Mouse (Mus musculus): ENCODE results near the gene Mylk. TPM values are rescaled to one million over a fixed set of nuclear protein-coding genes. Genes with fewer than 3 reads are reported as not detected.
A peak's percentile ranks its signal among the peaks of the same experiment; 100 is the strongest.

Mylk gene
- polyA plus RNA-seq, 1 experiment from 2014 or later, result 2.8 TPM

GRCm38 (mm10) chr16:35036754-35037153 is 291.7 kb downstream of the Mylk start:
- no peak for ATAC-seq
- 76% methylated on average over 5 of the region's 5 CpGs for WGBS
- H3K36me3 ChIP-seq (ENCODE audit: control insufficient read depth, insufficient read depth), result no peaks in the 10 kb centered on the region
- H3K27me3 ChIP-seq (replicated peaks; ENCODE audit: control insufficient read depth, insufficient read depth, low read length), result no peaks in the 10 kb centered on the region
- H3K4me1 ChIP-seq (replicated peaks; ENCODE audit: control insufficient read depth, insufficient read depth, low read length), result no peaks in the 10 kb centered on the region
- no peaks in the 10 kb centered on the region for H3K9me3 ChIP-seq (ENCODE audit: control insufficient read depth, low read length)
- no peak overlapping the region for H3K4me2 ChIP-seq (ENCODE audit: low read length)
- no peak overlapping the region for H3K27ac ChIP-seq (ENCODE audit: low read length)
- no peak overlapping the region for H3K4me3 ChIP-seq (replicated peaks; ENCODE audit: low read length)
- no peak overlapping the region for H3K9ac ChIP-seq (replicated peaks; ENCODE audit: low read depth, low read length)

DNA sequence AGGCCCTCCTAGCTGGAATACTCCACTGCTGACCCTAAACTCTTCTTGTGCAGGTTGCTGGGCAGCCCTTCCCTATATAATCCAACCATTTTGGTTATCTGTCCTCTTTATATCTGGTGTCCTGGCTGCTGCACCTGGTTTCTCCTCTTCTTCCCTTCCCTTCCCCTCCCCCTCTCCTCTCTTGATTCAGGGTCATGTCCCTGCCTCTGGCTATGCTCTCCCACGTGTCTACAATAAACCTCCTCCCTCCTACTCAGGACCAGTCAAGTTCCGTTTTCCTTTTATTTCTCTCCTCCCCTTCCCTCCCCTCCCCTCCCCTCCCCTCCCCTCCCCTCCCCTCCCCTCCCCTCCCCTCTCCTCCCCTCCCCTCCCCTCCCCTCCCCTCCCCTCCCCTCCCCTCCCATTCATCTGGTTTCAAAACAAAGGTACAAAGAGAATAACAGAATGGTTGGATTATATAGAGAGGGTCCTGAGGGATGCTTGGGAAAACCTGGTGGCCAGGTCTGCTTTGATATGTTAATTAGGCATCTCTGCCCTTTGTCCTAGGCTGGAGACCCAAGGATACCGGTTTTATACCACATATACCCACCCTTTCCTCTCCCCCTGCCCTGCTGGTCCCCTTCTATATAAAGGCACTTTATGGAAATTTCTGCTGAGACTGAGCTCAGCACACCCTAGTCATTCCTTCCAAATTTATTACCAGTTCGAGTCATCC is 293.5 kb downstream of the Mylk start:
- H3K27ac ChIP-seq (ENCODE audit: low read length), result no peak overlapping the region
- WGBS, result 10% methylated on average over 4 of the region's 4 CpGs
- no peaks in the 10 kb centered on the region for H3K4me1 ChIP-seq (replicated peaks; ENCODE audit: control insufficient read depth, insufficient read depth, low read length)
- no peak for ATAC-seq
- H3K27me3 ChIP-seq (replicated peaks; ENCODE audit: control insufficient read depth, insufficient read depth, low read length), result no peaks in the 10 kb centered on the region
- H3K4me2 ChIP-seq (ENCODE audit: low read length), result no peak overlapping the region
- H3K4me3 ChIP-seq (replicated peaks; ENCODE audit: low read length), result no peak overlapping the region
- H3K36me3 ChIP-seq (ENCODE audit: control insufficient read depth, insufficient read depth), result no peaks in the 10 kb centered on the region
- H3K9me3 ChIP-seq (ENCODE audit: control insufficient read depth, low read length), result no peaks in the 10 kb centered on the region
- no peak overlapping the region for H3K9ac ChIP-seq (replicated peaks; ENCODE audit: low read depth, low read length)

GRCm38 (mm10) chr16:35040154-35040553 is 295.1 kb downstream of the Mylk start:
- 59% methylated on average over 1 of the region's 1 CpGs for WGBS

GRCm38 (mm10) chr16:35041001-35041400 is 296.0 kb downstream of the Mylk start:
- no peaks in the 10 kb centered on the region for H3K4me1 ChIP-seq (replicated peaks; ENCODE audit: control insufficient read depth, insufficient read depth, low read length)
- no peak overlapping the region for H3K27ac ChIP-seq (ENCODE audit: low read length)
- no peaks in the 10 kb centered on the region for H3K36me3 ChIP-seq (ENCODE audit: control insufficient read depth, insufficient read depth)
- WGBS, result 92% methylated on average over 7 of the region's 7 CpGs
- ATAC-seq, result no peak
- no peaks in the 10 kb centered on the region for H3K27me3 ChIP-seq (replicated peaks; ENCODE audit: control insufficient read depth, insufficient read depth, low read length)
- H3K9ac ChIP-seq (replicated peaks; ENCODE audit: low read depth, low read length), result no peak overlapping the region
- H3K4me3 ChIP-seq (replicated peaks; ENCODE audit: low read length), result no peak overlapping the region
- no peaks in the 10 kb centered on the region for H3K9me3 ChIP-seq (ENCODE audit: control insufficient read depth, low read length)
- no peak overlapping the region for H3K4me2 ChIP-seq (ENCODE audit: low read length)

More at GRCm38 (mm10) chr16:35040154-35040553, 295.1 kb downstream of the Mylk start:
- no peak overlapping the region for H3K4me3 ChIP-seq (replicated peaks; ENCODE audit: low read length)
- no peaks in the 10 kb centered on the region for H3K9me3 ChIP-seq (ENCODE audit: control insufficient read depth, low read length)
- no peaks in the 10 kb centered on the region for H3K36me3 ChIP-seq (ENCODE audit: control insufficient read depth, insufficient read depth)
- H3K27me3 ChIP-seq (replicated peaks; ENCODE audit: control insufficient read depth, insufficient read depth, low read length), result no peaks in the 10 kb centered on the region
- no peak overlapping the region for H3K9ac ChIP-seq (replicated peaks; ENCODE audit: low read depth, low read length)
- H3K27ac ChIP-seq (ENCODE audit: low read length), result no peak overlapping the region
- H3K4me2 ChIP-seq (ENCODE audit: low read length), result no peak overlapping the region
- no peaks in the 10 kb centered on the region for H3K4me1 ChIP-seq (replicated peaks; ENCODE audit: control insufficient read depth, insufficient read depth, low read length)
- no peak for ATAC-seq

- Histone ChIP-seq H3K4me1 (replicated peaks; ENCODE audit: control insufficient read depth, insufficient read depth, low read length) (peaks cover 8% of the 10 kb centered on the region), H3K36me3 (ENCODE audit: control insufficient read depth, insufficient read depth) (no peaks in the 10 kb centered on the region), H3K27ac (ENCODE audit: low read length) (no peak overlapping the region), H3K4me3 (replicated peaks; ENCODE audit: low read length) (no peak overlapping the region), H3K9me3 (ENCODE audit: control insufficient read depth, low read length) (no peaks in the 10 kb centered on the region), H3K9ac (replicated peaks; ENCODE audit: low read depth, low read length) (no peak overlapping the region), H3K4me2 (ENCODE audit: low read length) (no peak overlapping the region), H3K27me3 (replicated peaks; ENCODE audit: control insufficient read depth, insufficient read depth, low read length) (no peaks in the 10 kb centered on the region)
- ATAC-seq, result no peak
- 84% methylated on average over 6 of the region's 6 CpGs for WGBS
Observed at GRCm38 (mm10) chr16:35046081-35046775, 301.2 kb downstream of the Mylk start.

DNA sequence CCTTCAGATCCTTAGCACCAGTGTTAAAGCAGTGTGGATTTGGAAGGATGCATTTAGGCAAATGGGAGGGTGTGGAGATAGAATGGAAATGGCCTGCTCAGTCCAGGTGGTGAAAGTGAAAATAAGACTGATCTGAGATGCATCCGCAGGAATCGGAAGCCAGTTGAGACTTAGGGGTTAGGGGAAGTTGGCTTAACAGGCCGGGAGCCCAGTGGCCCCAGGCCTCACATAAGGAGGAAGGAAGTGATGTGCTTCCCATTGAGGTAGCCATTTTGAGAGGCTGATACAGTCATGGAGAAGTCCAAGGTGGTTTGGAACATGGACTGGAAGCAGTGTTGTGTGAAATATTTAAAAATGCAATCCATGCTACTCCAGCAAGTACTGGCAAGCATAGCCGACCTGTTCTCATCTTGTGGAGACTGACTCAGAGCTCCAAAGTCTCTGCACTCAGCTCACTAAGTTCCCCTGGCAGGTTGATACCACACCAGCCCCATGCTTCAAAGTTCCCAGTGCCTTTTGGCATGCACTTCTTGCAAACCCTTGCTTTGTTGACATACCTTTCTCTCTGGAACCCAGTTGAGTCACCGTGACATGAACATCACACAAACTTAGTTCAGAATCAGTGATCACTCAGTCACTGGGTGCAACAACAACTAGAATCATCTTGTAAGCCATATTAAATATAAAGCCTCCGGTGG is 302.4 kb downstream of the Mylk start:
- WGBS, result 96% methylated on average over 6 of the region's 6 CpGs
- no peaks in the 10 kb centered on the region for H3K27me3 ChIP-seq (replicated peaks; ENCODE audit: control insufficient read depth, insufficient read depth, low read length)
- H3K9me3 ChIP-seq (ENCODE audit: control insufficient read depth, low read length), result no peaks in the 10 kb centered on the region
- no peak overlapping the region for H3K9ac ChIP-seq (replicated peaks; ENCODE audit: low read depth, low read length)
- no peak overlapping the region for H3K4me2 ChIP-seq (ENCODE audit: low read length)
- no peak for ATAC-seq
- H3K27ac ChIP-seq (ENCODE audit: low read length), result no peak overlapping the region
- peaks cover 8% of the 10 kb centered on the region for H3K4me1 ChIP-seq (replicated peaks; ENCODE audit: control insufficient read depth, insufficient read depth, low read length)
- no peak overlapping the region for H3K4me3 ChIP-seq (replicated peaks; ENCODE audit: low read length)
- H3K36me3 ChIP-seq (ENCODE audit: control insufficient read depth, insufficient read depth), result no peaks in the 10 kb centered on the region

DNA sequence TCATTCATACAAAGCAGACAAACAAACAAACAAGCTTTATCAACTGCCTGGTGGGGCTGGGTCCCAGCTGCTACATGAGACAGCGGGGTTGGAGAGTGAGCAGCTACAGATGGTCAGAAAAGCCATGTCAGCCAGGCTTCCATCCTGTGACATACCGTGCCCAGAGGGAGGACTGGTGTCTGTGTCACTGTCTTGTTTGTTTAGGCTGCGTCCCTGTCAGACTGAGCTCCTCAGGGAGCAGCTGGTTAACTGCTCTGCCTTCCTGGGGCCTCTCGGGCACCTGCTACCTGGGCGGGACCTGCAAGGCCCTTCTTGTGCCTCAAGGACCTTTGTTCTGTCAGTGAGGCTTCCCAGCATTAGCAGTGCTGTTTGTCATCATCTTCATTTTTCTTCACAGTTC is 306.1 kb downstream of the Mylk start:
- peaks cover 8% of the 10 kb centered on the region for H3K4me1 ChIP-seq (replicated peaks; ENCODE audit: control insufficient read depth, insufficient read depth, low read length)
- ATAC-seq, result peak; percentile 49; the same call in 1 of the 2 replicates
- no peak overlapping the region for H3K27ac ChIP-seq (ENCODE audit: low read length)
- H3K27me3 ChIP-seq (replicated peaks; ENCODE audit: control insufficient read depth, insufficient read depth, low read length), result no peaks in the 10 kb centered on the region
- no peaks in the 10 kb centered on the region for H3K36me3 ChIP-seq (ENCODE audit: control insufficient read depth, insufficient read depth)
- no peak overlapping the region for H3K9ac ChIP-seq (replicated peaks; ENCODE audit: low read depth, low read length)
- 66% methylated on average over 5 of the region's 5 CpGs for WGBS
- no peaks in the 10 kb centered on the region for H3K9me3 ChIP-seq (ENCODE audit: control insufficient read depth, low read length)
- no peak overlapping the region for H3K4me3 ChIP-seq (replicated peaks; ENCODE audit: low read length)
- H3K4me2 ChIP-seq (ENCODE audit: low read length), result no peak overlapping the region

Other genes starting within 250 kb of the Mylk start
- 35.4 and 43.9 TPM in 2 replicates for gene Kalrn, start 171.7 kb upstream of the Mylk start, polyA plus RNA-seq (2015; fragmentation: Nextera tagmentation; extraction: Ambion mirVana)
- not detected in 2 replicates for gene Ropn1, start 95.3 kb upstream of the Mylk start, polyA plus RNA-seq (2015; fragmentation: Nextera tagmentation; extraction: Ambion mirVana)
- 5.2 and 5.6 TPM in 2 replicates for gene Ccdc14, start 54.6 kb upstream of the Mylk start, polyA plus RNA-seq (2015; fragmentation: Nextera tagmentation; extraction: Ambion mirVana)